Mouse (Mus musculus) kidney, postnatal 0 days (tissue): ENCODE measurements at regions not wholly inside any gene's neighbourhood (a gene's known extent, or its start where the extent isn't known, plus 50 kb on each side); places are given as distances from the start of the nearest gene placed in this dataset.

Experiments used
- ATAC-seq: fragments of 200-750 bp; cut with Nextera tagmentation; replicated peaks from 2 replicates; pipeline ENCODE4 v1.8.0; 2017; ENCODE audit warnings: low read depth, moderate number of reproducible peaks, moderate TSS enrichment, moderate library complexity; ENCODE audit not compliant: low FRiP score
- DNase-seq: peaks from one replicate; pipeline ENCODE4 v3.0.0-alpha.2; 2016; ENCODE audit warnings: low spot score
- H3K27ac ChIP-seq: fragments of 300-500 bp; sonication (generic); 2 replicates; pipeline ENCODE4 v1.5.1; 2014; ENCODE audit warnings: mild to moderate bottlenecking
- H3K27me3 ChIP-seq: fragments of 300-500 bp; sonication (generic); 2 replicates; pipeline ENCODE4 v1.6.1; 2014; ENCODE audit warnings: low read length, mixed read lengths; ENCODE audit not compliant: insufficient read depth
- H3K36me3 ChIP-seq: fragments of 300-500 bp; sonication (generic); 2 replicates; pipeline ENCODE4 v1.6.1; 2014; ENCODE audit warnings: low read length, mixed read lengths; ENCODE audit not compliant: insufficient read depth
- H3K4me1 ChIP-seq: fragments of 300-500 bp; sonication (generic); replicated peaks from 2 replicates; pipeline ENCODE4 v1.6.1; 2014; ENCODE audit warnings: antibody characterized with exemption, low read length, mixed read lengths; ENCODE audit not compliant: insufficient read depth
- H3K4me2 ChIP-seq: fragments of 300-500 bp; sonication (generic); 2 replicates; pipeline ENCODE4 v1.6.1; 2014; ENCODE audit warnings: mild to moderate bottlenecking, low read length, moderate library complexity, mixed read lengths
- H3K4me3 ChIP-seq: fragments of 300-500 bp; sonication (generic); replicated peaks from 2 replicates; pipeline ENCODE4 v1.5.1; 2014; ENCODE audit warnings: low read depth, low read length
- H3K9ac ChIP-seq: fragments of 300-500 bp; sonication (generic); 2 replicates; pipeline ENCODE4 v1.6.1; 2014; ENCODE audit warnings: low read depth, low read length
- H3K9me3 ChIP-seq: fragments of 300-500 bp; sonication (generic); replicated peaks from 2 replicates; pipeline ENCODE4 v1.6.1; 2016; ENCODE audit warnings: low read length, inconsistent platforms, mixed read lengths
- CTCF ChIP-seq: IDR thresholded peaks from 2 replicates; pipeline ENCODE4 v1.5.1; 2016; ENCODE audit warnings: antibody characterized with exemption, low read depth, mild to moderate bottlenecking, moderate library complexity
- WGBS: fragments of 180-500 bp; shearing (Covaris S2); extraction: QIAGEN DNeasy Blood & Tissue Kit; methylation state at CpG from one replicate; pipeline ENCODE4 v1.1.7; 2014; 5-methylcytosine and 5-hydroxymethylcytosine counted together

DNA sequence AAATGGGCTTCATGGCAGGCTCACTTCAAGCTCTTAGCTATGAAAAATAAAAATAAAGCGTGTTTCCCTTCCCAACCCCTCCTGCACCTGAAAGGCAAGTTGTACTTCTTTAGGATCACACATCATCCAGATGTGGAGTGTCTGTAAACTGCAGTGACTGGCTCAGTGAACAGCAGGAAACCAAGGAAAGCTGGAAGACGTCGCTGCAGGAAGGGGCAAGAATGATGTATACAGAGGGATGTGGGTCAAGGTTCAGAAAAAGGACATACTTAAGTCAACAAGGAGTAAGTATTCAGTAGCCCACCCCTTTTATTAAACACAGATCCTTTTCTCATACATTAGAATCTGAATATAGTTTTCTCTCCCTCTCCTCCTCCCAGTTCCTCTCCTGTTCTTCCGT, 879.4 kb downstream of the Ntrk3 start:
- H3K4me3 ChIP-seq = no peak overlapping the region
- H3K4me1 ChIP-seq = no peaks in the 10 kb centered on the region
- H3K4me2 ChIP-seq = no peak overlapping the region
- DNase-seq = peak; percentile 36
- H3K36me3 ChIP-seq = no peaks in the 10 kb centered on the region
- no peak for TF ChIP-seq CTCF
- 33% methylated on average over 4 of the region's 4 CpGs for WGBS
- no peaks in the 10 kb centered on the region for H3K27me3 ChIP-seq
- no peak overlapping the region for H3K27ac ChIP-seq
- H3K9ac ChIP-seq = no peak overlapping the region
- no peaks in the 10 kb centered on the region for H3K9me3 ChIP-seq
- no peak for ATAC-seq

DNA sequence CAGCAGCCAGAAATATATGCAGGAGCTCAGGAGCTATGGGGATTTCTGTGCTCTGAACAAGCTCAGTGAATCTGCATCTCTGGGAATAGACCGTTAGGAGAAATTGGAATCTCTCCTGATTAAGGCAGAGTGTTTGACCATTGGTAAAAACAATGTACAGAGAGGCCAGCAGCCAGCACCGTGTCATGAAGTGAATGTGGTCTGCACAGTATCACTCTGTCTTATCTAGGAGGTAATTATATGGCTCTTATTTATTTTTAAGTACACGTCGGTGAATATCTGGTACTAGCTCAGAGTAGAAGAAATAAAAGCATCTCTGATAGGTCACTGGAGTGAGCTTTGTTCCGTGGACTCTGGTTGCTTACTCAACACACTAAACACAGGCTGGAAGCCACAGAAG, 879.8 kb downstream of the Ntrk3 start:
- no peak overlapping the region for H3K4me2 ChIP-seq
- WGBS = 49% methylated on average over 5 of the region's 5 CpGs
- DNase-seq = no peak
- no peak for ATAC-seq
- H3K4me1 ChIP-seq = no peaks in the 10 kb centered on the region
- H3K4me3 ChIP-seq = no peak overlapping the region
- H3K9ac ChIP-seq = no peak overlapping the region
- no peaks in the 10 kb centered on the region for H3K27me3 ChIP-seq
- H3K36me3 ChIP-seq = no peaks in the 10 kb centered on the region
- TF ChIP-seq CTCF = no peak
- no peaks in the 10 kb centered on the region for H3K9me3 ChIP-seq
- no peak overlapping the region for H3K27ac ChIP-seq

DNA sequence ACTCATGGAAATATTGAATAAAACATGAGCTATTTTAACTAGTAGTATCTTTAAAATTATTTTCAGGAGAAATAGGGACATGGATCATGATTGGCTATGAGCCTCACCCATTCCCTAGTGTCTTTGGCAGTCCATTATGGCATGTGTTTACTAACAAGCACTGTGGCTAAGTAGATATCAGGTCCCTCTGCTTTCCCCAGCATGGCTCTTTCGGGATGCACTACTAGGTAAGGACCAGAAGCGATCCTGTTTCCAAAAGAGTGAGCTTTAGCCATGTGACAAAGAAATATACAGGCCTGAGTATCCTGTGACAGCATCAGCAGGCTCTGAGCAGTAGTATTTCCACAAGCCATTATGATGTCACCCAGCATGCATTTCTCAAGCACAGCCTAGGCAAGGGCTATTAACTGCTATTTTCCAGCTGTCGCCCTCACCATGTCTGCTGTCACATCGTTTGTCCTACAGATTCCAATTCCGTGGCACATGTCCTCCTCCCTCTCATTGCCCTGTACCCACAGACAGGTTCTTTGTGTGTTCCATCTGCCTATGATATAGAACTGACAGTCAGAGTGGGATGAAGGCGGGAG, 882.1 kb downstream of the Ntrk3 start:
- ATAC-seq = peak; percentile 65; the same call in 1 of the 2 replicates
- Histone ChIP-seq H3K27ac (no peak overlapping the region), H3K27me3 (no peaks in the 10 kb centered on the region), H3K9ac (no peak overlapping the region), H3K36me3 (no peaks in the 10 kb centered on the region), H3K4me1 (no peaks in the 10 kb centered on the region), H3K9me3 (no peaks in the 10 kb centered on the region), H3K4me3 (no peak overlapping the region), H3K4me2 (no peak overlapping the region)
- TF ChIP-seq CTCF = no peak
- WGBS = 37% methylated on average over 6 of the region's 6 CpGs
- peak; percentile 54 for DNase-seq

DNA sequence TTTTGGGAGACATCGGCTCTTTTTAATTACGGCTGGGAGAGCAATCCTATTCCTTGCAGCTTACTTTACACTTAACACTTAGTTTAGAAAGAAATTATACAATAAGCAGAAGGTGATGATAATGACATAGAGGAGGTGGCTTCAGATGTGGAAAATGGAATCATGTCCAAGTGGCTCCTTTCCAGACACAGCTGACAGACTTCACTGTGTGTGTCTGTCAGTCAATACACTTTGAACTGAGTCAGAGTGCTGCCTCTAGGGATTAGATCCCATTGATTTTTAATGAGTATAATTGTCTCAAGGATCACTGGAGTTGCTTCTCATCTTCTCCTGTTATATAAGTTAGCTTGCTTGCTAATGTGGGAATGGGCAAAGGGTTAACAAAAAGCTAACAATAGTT, 882.7 kb downstream of the Ntrk3 start:
- no peak overlapping the region for H3K9ac ChIP-seq
- H3K4me3 ChIP-seq = no peak overlapping the region
- WGBS = 89% methylated on average over 2 of the region's 2 CpGs
- DNase-seq (no peak), ATAC-seq (no peak)
- no peak for TF ChIP-seq CTCF
- no peaks in the 10 kb centered on the region for H3K4me1 ChIP-seq
- no peaks in the 10 kb centered on the region for H3K27me3 ChIP-seq
- H3K4me2 ChIP-seq = no peak overlapping the region
- no peaks in the 10 kb centered on the region for H3K9me3 ChIP-seq
- H3K36me3 ChIP-seq = no peaks in the 10 kb centered on the region
- no peak overlapping the region for H3K27ac ChIP-seq

DNA sequence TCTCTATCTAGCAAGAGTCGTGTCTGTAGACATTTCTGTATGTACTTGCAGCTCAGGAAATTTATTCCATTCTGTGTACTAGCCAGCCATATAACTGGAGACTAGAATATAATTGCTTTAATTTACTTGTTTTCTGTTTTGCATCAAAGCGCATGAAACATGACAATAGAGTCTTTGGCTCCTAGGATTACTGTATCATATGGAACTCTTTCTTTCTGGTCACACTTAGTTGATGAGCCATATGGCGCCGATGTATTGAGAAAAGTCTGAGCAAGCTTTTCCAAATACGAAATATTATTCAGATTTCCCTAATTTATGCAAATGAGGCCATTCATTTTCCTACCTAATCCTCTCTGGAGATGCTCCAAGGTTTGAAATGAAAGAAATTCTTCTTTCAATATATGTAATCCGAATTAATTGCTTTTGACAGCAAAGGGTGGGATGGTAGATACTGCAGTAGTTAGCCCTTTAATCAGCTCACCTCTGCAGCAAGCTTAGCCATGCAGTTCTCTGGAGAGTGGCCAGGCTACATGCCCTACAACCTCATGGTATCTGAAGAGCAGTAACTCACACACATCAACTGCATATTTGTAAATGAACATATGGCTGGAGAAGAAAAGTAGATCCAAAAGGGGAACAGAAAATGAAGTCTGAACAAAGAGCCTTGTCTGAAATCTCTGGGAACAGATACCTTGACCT, 913.4 kb downstream of the Ntrk3 start:
- Histone ChIP-seq H3K9ac (no peak overlapping the region), H3K27me3 (no peaks in the 10 kb centered on the region), H3K4me2 (no peak overlapping the region), H3K36me3 (no peaks in the 10 kb centered on the region), H3K4me1 (no peaks in the 10 kb centered on the region), H3K4me3 (no peak overlapping the region), H3K27ac (no peak overlapping the region), H3K9me3 (no peaks in the 10 kb centered on the region)
- TF ChIP-seq CTCF = no peak
- WGBS = 79% methylated on average over 6 of the region's 6 CpGs
- DNase-seq (no peak), ATAC-seq (no peak)

DNA sequence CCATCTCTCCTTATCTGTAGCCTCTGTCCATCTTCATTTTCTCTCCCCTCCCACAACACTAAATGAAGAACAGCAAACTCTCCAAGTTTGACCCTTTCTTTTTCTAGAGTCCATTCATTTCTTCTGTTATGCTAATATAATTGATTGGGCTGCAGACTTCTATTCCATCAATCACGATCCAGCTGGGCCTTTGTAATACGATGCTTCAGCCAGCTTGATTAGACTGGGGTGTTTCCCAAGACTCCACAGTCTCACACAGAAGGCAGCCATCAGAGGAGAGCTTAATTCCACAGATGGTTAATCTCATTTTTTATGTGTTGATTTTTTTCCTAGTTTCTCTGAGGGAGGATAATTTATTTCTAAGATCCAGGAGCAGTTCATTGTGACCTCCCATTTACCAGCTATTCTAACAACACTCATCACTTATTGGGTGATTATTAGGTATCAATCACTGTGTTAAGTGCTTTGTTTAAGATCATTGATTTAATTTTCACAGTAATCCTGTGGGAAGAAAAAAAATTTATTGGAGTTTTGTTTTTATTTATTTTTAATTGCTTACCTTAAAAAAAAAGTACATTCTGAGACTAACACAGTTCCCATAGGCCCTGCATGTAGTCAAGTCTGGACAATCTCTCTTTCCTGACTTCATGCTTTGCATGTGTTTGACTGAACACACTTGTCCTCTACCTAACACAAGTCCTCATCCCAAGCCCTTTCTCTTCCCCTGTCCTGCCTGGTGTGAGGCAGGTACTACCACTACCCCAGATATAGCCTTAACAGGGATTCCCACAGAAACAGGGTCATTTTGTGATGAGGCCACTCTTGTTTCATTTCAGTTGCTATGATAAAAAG, 925.5 kb downstream of the Ntrk3 start:
- Histone ChIP-seq H3K4me3 (no peak overlapping the region), H3K27me3 (no peaks in the 10 kb centered on the region), H3K27ac (no peak overlapping the region), H3K9me3 (no peaks in the 10 kb centered on the region), H3K4me1 (no peaks in the 10 kb centered on the region), H3K4me2 (no peak overlapping the region), H3K36me3 (no peaks in the 10 kb centered on the region), H3K9ac (no peak overlapping the region)
- peak; percentile 82 for DNase-seq
- no peak; the same call in 1 of the 2 replicates for ATAC-seq
- no peak for TF ChIP-seq CTCF
- WGBS = 4% methylated on average over 2 of the region's 2 CpGs
